Mouse (Mus musculus): ENCODE measurements at regions not wholly inside any gene's neighbourhood (a gene's known extent, or its start where the extent isn't known, plus 50 kb on each side); places are given as distances from the start of the nearest gene placed in this dataset.
A peak's percentile ranks its signal among the peaks of the same experiment; 100 is the strongest.
"Not testable (repeated sequence)": the region's sequence is repeated elsewhere in the genome, so short reads cannot be mapped to it uniquely, and the experiment has no call there.

GRCm38 (mm10) chr4:6600766-6601367 is 1638.0 kb downstream of the Car8 start:
- no peak for DNase-seq

- no peak for DNase-seq
Observed at GRCm38 (mm10) chr4:6596321-6596720, 1642.5 kb downstream of the Car8 start.

- not testable (repeated sequence) for DNase-seq
Observed at GRCm38 (mm10) chr4:6592890-6593289, 1646.0 kb downstream of the Car8 start.

GRCm38 (mm10) chr4:6561604-6562357 is 1677.1 kb downstream of the Car8 start:
- DNase-seq, result peak; percentile 4

- DNase-seq, result no peak
Observed at GRCm38 (mm10) chr4:6539626-6540025, 1699.2 kb downstream of the Car8 start.

- DNase-seq, result no peak
Observed at GRCm38 (mm10) chr4:6532441-6532840, 1706.4 kb downstream of the Car8 start.

GRCm38 (mm10) chr4:6517626-6518025 is 1721.2 kb downstream of the Car8 start:
- no peak for DNase-seq

- peak; percentile 84 for DNase-seq
Observed at GRCm38 (mm10) chr4:6514823-6515222, 1721.7 kb upstream of the Impad1 start.

- no peak for DNase-seq
Observed at GRCm38 (mm10) chr4:6513635-6514034, 1720.5 kb upstream of the Impad1 start.

- peak; percentile 68 for DNase-seq
Observed at GRCm38 (mm10) chr4:6512749-6513364, 1719.7 kb upstream of the Impad1 start.

GRCm38 (mm10) chr4:6508091-6508490 is 1714.9 kb upstream of the Impad1 start:
- no peak for DNase-seq

Data from cerebellum, adult 8-10 months (tissue).